Mouse (Mus musculus): Measurements from ENCODE around the gene Brinp3.

The Brinp3 gene

DNA sequence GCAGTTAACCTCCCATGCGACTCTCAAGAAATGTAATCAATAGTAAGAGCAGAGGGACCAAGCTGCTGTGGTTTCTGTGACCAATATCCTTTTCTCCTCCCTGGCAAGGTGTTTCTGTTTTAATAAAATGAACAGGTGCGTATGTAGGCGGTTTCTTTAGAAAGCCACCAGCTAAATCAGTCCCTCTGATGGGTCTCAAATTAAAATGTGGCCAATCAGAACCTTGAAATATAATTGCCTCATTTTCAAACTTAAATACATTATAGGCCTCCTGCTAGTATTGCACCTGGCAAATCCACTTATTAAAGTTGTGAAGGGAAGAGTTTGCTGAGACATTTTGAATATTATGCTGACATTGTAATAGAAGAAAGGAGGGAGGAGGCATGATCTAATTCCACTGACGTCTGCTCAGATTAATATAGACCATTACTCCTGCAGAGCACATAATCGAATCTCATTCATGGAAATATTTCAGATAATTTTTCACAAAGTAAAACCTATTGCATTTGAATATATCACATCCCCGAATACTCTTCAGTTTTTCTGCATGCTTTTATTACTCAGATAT is 305.5 kb downstream of the Brinp3 start:
- no peak for DNase-seq

DNA sequence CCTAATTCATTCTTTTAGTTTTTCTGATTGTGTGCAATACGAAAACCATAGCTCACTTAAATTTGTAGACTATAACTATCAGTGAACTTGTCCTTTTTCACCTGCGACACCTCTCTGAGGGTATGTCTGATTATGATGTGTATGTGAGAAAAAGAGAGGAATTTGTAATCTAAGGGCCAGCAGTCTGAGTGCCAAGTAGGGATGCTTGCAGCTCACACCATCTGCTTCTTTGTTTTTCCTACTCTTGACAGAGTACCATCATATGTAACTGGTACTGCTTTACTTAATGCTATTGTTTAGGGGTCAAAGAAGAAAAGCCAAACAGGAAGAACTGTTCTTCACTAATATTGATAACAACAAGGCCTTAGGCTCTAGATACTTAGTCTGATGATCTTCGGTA is 307.3 kb downstream of the Brinp3 start:
- no peak for DNase-seq

DNA sequence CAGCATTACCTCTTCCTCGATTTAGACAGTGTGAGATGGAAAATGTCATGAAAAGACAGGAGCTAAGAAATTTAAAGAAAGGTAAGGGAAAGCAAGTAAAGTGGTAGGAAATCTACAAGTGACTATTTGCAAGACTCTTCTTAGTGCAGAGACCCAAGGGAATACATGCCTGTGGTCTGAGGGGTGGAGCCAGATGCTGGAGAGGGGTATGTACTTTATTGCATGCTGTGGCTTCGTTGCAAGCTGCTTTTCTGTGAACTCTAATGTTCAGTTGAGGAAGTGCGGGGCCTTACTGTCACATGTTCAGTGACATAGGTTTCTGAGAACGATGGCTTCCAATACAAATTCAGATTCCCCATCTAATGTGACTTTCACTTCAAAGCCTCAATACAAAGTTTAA is 313.2 kb downstream of the Brinp3 start:
- no peak for DNase-seq

DNA sequence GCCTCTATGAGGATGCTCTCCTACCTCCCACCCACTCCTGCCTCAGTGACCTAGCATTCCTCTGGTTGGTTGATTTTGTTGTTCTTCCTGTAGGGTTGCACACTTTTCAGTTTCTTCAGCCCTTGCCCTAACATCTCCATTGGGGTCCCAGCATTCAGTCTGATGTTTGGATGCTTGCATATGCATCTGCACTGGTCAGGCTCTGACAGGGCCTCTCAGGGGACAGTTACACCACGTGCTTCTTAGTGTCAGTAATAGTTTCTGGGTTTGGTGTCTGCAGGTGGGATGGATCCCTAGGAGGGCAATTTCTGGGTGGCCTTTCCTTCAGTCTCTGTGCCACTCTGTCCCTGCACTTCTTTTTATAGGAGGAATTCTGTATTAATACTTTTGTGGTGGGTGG is 339.3 kb downstream of the Brinp3 start:
- DNase-seq: no peak

DNA sequence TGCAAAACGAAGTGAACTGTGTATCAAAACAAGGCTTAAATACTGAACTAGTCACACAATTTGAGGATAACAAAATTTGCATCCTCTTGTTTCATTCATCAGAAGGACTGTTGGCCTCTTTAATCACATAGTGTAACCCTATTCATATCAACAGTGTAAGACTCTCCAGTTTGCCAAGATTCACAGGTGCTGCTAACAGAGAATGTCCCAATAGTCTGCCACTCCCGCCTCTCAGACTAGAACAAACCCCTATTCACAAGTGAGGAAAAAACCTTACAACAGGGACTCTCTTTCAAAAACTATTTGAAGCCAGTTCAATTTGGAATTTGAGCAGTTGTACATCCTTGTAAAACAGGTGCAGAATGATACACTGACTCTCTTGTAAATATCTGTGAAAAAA is 349.5 kb downstream of the Brinp3 start:
- no peak for DNase-seq

DNA sequence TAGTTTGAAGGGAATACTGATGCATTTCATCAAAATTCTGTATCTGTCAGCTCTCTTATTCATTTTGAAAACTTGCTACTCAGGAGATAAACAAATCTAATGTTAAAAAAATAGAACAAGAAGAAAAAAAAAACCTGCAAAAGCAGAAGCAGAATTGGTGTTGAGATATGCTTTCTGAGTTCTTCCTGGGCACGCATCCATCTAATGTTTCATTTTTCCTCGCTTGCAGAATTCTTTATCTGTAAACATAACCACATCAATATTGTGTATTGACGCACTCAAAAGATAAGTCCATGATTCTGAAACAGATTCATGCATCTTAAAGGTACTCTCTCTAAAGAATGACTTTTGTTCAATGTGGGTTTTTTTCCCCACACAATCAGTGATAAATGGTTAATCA is 354.3 kb downstream of the Brinp3 start:
- DNase-seq: no peak

DNA sequence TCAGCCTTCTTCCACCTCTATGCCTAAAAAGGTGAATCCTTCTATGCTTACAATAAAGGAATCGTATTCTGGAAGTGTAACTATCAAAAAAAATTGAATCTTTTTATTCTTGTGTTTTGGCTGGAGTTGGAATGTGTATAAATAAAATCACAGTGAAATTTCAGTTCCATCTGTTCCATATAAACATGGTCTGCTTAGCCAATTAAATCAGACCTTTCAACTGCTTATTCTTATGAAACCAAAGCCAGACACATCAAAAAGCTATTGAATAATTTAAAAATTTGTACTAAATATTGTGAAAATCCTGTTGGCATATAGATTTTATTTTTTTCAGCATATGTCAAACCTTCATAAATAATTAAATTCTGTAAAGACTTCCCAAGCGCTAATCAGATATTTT is 355.6 kb downstream of the Brinp3 start:
- no peak for DNase-seq

DNA sequence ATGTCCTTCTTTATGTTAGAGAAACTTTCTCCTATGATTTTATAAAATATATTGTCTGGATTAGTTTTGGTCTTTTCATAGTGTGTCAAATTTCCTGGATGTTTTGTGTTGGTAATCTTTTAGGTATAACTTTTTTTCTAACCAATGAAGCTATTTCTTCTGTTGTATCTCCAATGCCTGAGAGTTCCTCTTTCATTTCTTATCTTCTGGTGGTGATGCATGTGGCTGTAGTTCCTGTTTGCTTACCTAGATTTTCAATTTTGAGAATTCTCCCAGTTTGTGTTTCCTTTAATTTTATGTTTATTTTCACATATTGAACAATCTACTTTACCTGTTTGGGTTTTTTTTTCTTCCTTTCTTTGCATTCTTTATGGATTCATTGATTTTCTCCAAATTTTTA is 404.1 kb downstream of the Brinp3 start:
- DNase-seq: no peak

DNA sequence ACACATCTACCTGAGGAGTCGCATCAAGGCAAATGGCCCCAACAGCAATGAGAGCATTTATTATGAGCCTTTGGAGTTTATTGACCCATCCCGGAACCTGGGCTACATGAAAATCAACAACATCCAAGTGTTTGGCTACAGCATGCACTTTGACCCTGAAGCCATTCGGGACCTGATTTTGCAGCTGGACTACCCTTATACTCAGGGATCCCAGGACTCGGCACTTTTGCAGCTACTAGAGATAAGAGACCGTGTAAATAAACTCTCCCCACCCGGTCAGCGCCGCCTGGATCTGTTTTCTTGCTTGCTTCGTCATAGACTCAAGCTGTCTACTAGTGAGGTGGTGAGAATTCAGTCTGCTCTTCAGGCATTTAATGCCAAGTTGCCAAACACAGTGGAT is 407.1 kb downstream of the Brinp3 start:
- DNase-seq: no peak

DNA sequence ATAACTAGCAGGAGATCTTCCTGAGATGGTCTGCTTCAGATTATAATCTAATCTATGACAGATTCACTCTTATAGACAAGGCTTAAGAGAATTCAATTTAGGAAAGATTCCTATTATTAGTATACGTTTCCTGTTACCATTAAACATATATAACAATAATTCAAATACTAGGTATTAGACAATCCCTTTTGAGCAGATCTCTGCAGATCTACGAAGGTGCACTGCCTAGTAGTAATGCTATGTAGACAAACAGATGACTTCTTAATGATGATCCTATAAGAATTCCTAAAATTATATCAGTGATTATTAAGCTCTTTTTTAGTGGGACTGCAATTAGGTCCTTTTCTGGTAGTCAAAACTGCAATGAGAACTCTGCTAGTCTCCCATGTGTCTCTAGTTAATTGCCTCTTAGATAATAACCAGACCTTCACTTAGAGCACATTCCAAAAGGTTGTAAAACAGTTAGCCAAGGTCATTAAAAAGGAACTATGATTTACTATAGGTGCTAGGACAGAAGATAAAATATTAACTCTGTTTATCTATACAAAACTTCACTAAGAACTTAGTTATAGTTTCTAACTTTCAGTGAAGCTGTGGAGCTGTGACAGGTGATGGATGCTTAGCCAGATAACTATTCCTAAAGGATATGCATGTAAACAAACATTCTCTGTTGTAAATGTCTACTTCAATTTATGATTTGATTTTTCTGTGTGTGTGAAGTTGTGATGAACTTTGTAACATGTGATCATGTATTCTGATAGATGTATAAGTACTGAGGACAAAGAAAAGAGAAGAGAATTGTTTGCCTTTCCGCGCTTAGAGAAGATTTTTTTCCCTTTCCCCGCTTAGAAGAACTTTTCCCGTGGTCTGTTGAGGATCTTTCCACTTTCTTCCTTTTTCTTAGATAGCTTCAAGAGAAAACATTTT is 445.2 kb downstream of the Brinp3 start:
- no peak for DNase-seq
